Mouse (Mus musculus) midbrain, embryonic 15.5 days (tissue): ENCODE measurements around the gene Zbtb8b. TPM values are rescaled to one million over a fixed set of nuclear protein-coding genes. Genes with fewer than 3 reads are reported as not detected.

Experiments
- ATAC-seq: fragments of 200-750 bp; cut with Nextera tagmentation; replicated peaks from 2 replicates; pipeline ENCODE4 v1.8.0; 2017; ENCODE audit warnings: moderate TSS enrichment
- H3K27ac ChIP-seq: fragments of 300-500 bp; sonication (generic); 2 replicates; pipeline ENCODE4 v1.5.1; 2015; ENCODE audit warnings: mild to moderate bottlenecking, inconsistent platforms
- H3K27me3 ChIP-seq: fragments of 300-500 bp; sonication (generic); replicated peaks from 2 replicates; pipeline ENCODE4 v1.6.1; 2015; ENCODE audit warnings: inconsistent platforms
- H3K36me3 ChIP-seq: fragments of 300-500 bp; sonication (generic); replicated peaks from 2 replicates; pipeline ENCODE4 v1.6.1; 2015; ENCODE audit warnings: inconsistent platforms
- H3K4me1 ChIP-seq: fragments of 300-500 bp; sonication (generic); 2 replicates; pipeline ENCODE4 v1.6.1; 2015; ENCODE audit warnings: inconsistent platforms
- H3K4me2 ChIP-seq: fragments of 300-500 bp; sonication (generic); 2 replicates; pipeline ENCODE4 v1.6.1; 2015; ENCODE audit warnings: inconsistent platforms, mild to moderate bottlenecking, moderate library complexity
- H3K4me3 ChIP-seq: fragments of 300-500 bp; sonication (generic); 2 replicates; pipeline ENCODE4 v1.5.1; 2015; ENCODE audit warnings: mild to moderate bottlenecking, inconsistent platforms
- H3K9ac ChIP-seq: fragments of 300-500 bp; sonication (generic); 2 replicates; pipeline ENCODE4 v1.6.1; 2015; ENCODE audit warnings: mild to moderate bottlenecking, inconsistent platforms
- H3K9me3 ChIP-seq: fragments of 300-500 bp; sonication (generic); 2 replicates; pipeline ENCODE4 v1.6.1; 2016; ENCODE audit warnings: inconsistent platforms
- WGBS: fragments of 180-500 bp; shearing (Covaris S2); methylation state at CpG from one replicate; pipeline ENCODE4 v1.1.7; 2015; ENCODE audit warnings: mixed read lengths; 5-methylcytosine and 5-hydroxymethylcytosine counted together
- polyA plus RNA-seq: library from polyadenylated mRNA; unstranded; fragments of >200 nt; fragmentation: Nextera tagmentation; extraction: Ambion mirVana; gene quantifications from 2 replicates; pipeline ENCODE4 v1.2.1, GENCODE M21; 2015

The Zbtb8b gene
- polyA plus RNA-seq, 1 experiment from 2014 or later, result 19.8 TPM

DNA sequence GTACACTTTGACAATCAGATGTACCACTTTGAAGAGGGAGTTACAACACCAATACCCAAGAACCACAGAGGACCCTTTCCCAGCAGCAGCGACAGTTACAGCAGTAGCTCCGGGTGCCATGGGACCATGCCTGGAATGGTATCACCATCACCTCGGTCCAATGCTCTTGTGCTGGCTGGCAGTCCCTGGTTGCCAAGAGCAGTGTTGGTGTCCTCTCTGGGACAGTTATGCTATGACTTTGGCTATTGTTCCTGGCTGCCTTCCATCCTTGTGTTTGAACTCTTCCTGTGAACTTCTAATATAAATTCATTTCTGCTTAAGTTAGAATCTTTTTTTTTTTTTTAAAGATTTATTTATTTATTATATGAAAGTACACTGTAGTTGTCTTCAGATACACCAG lies 57.1 kb downstream of the Zbtb8b start:
- Histone ChIP-seq H3K36me3 (no peaks in the 10 kb centered on the region), H3K9ac (no peak overlapping the region), H3K27me3 (0 out of 2 replicates have a peak, but pooled peaks cover 7% of the 10 kb centered on the region), H3K27ac (no peak overlapping the region), H3K4me3 (no peak overlapping the region), H3K9me3 (no peaks in the 10 kb centered on the region), H3K4me2 (no peak overlapping the region), H3K4me1 (no peaks in the 10 kb centered on the region)
- no peak for ATAC-seq
- WGBS, result 94% methylated on average over 3 of the region's 3 CpGs

DNA sequence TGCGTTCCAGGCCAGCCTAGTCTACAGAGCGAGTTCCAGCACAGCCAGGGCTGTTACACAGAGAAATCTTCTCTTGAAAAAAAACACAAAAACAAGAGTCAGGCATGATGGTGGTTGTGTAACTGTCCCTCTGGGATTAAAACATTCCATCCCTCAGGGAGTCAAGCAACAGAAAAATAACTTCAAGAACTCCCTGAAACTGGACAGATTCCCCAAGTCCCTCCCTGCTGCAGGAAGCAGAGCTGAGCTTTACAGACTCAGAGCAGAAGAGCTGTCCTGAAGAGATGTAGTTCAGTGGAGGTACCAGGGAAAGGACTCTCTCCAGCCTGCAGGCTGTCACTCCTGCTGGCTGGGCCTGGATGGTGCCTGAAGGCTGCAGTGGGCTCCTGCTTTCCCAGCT lies 58.2 kb downstream of the Zbtb8b start:
- H3K4me2 ChIP-seq, result no peak overlapping the region
- no peak for ATAC-seq
- WGBS, result 92% methylated on average over 2 of the region's 2 CpGs
- no peak overlapping the region for H3K9ac ChIP-seq
- H3K27ac ChIP-seq, result no peak overlapping the region
- 0 out of 2 replicates have a peak, but pooled peaks cover 8% of the 10 kb centered on the region for H3K4me1 ChIP-seq
- 0 out of 2 replicates have a peak, but pooled peaks cover 7% of the 10 kb centered on the region for H3K27me3 ChIP-seq
- H3K4me3 ChIP-seq, result no peak overlapping the region
- no peaks in the 10 kb centered on the region for H3K36me3 ChIP-seq
- H3K9me3 ChIP-seq, result no peaks in the 10 kb centered on the region

DNA sequence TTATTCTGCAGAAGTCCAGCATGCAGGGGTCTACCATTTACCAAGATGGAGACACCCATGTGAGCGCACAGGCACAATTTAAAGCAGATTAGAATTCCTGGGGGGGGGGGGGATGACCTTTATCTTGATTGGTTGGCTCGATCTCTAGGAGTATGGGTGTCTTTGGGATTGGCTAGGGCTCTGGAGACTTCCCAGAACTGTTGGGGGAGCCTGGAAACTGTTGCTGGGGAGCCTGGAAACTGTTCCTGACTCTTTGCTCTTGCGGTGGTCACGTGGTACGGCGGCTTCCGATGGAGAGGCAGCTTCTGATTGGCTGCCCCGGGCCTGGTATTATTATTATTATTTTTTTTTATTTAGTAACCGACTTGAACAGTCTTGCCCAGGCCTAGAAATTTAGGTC lies 58.6 kb downstream of the Zbtb8b start:
- H3K9me3 ChIP-seq, result no peaks in the 10 kb centered on the region
- H3K36me3 ChIP-seq, result no peaks in the 10 kb centered on the region
- H3K4me3 ChIP-seq, result no peak overlapping the region
- no peak overlapping the region for H3K9ac ChIP-seq
- H3K27ac ChIP-seq, result no peak overlapping the region
- peaks cover 8% of the 10 kb centered on the region; the same call in 1 of the 2 replicates for H3K4me1 ChIP-seq
- WGBS, result 91% methylated on average over 9 of the region's 9 CpGs
- H3K4me2 ChIP-seq, result no peak overlapping the region
- ATAC-seq, result no peak
- 0 out of 2 replicates have a peak, but pooled peaks cover 7% of the 10 kb centered on the region for H3K27me3 ChIP-seq

- ATAC-seq, result no peak
These were observed 59.5 kb downstream of the Zbtb8b start for GRCm38 (mm10) chr4:129381148-129381547.

GRCm38 (mm10) chr4:129379805-129380204 lies 60.8 kb downstream of the Zbtb8b start:
- H3K36me3 ChIP-seq, result no peaks in the 10 kb centered on the region
- no peaks in the 10 kb centered on the region for H3K9me3 ChIP-seq
- no peak overlapping the region for H3K27ac ChIP-seq
- no peak overlapping the region for H3K9ac ChIP-seq
- H3K27me3 ChIP-seq, result 0 out of 2 replicates have a peak, but pooled peaks cover 7% of the 10 kb centered on the region
- ATAC-seq, result no peak
- no peak overlapping the region for H3K4me3 ChIP-seq
- 78% methylated on average over 3 of the region's 3 CpGs for WGBS
- no peak overlapping the region for H3K4me2 ChIP-seq
- H3K4me1 ChIP-seq, result peaks cover 27% of the 10 kb centered on the region

More at GRCm38 (mm10) chr4:129381148-129381547, 59.5 kb downstream of the Zbtb8b start:
- H3K9me3 ChIP-seq, result no peaks in the 10 kb centered on the region
- 80% methylated on average over 8 of the region's 8 CpGs for WGBS
- no peak overlapping the region for H3K27ac ChIP-seq
- H3K27me3 ChIP-seq, result 0 out of 2 replicates have a peak, but pooled peaks cover 7% of the 10 kb centered on the region
- H3K36me3 ChIP-seq, result no peaks in the 10 kb centered on the region
- H3K4me1 ChIP-seq, result peaks cover 16% of the 10 kb centered on the region
- no peak overlapping the region for H3K4me2 ChIP-seq
- no peak overlapping the region for H3K9ac ChIP-seq
- no peak overlapping the region for H3K4me3 ChIP-seq

GRCm38 (mm10) chr4:129377601-129378390 lies 62.9 kb downstream of the Zbtb8b start, which contains the start of gene Zbtb8a:
Zbtb8a (minus strand) TSS chr4:129378116.
- peaks cover 37% of the 10 kb centered on the region for H3K4me1 ChIP-seq
- 0 out of 2 replicates have a peak, but pooled peaks cover 7% of the 10 kb centered on the region for H3K27me3 ChIP-seq
- peak within 1 kb of the TSS; percentile 65 for H3K9ac ChIP-seq
- H3K4me2 ChIP-seq, result peak within 1 kb of the TSS; percentile 60
- peak; percentile 87 for ATAC-seq
- 2% methylated on average over 48 of the region's 65 CpGs for WGBS
- peak within 1 kb of the TSS; percentile 73 for H3K4me3 ChIP-seq
- peak within 1 kb of the TSS; percentile 82 for H3K27ac ChIP-seq
- no peaks in the 10 kb centered on the region for H3K9me3 ChIP-seq
- no peaks in the 10 kb centered on the region for H3K36me3 ChIP-seq

GRCm38 (mm10) chr4:129376961-129377545 lies 63.6 kb downstream of the Zbtb8b start:
- H3K4me3 ChIP-seq, result peak overlapping the region; percentile 73
- peak; percentile 58 for ATAC-seq
- H3K9me3 ChIP-seq, result no peaks in the 10 kb centered on the region
- H3K4me1 ChIP-seq, result peaks cover 37% of the 10 kb centered on the region
- no peaks in the 10 kb centered on the region for H3K36me3 ChIP-seq
- H3K4me2 ChIP-seq, result peak overlapping the region; percentile 60
- peak overlapping the region; percentile 82 for H3K27ac ChIP-seq
- under 1% methylated on average over 58 of the region's 68 CpGs for WGBS
- peak overlapping the region; percentile 65 for H3K9ac ChIP-seq
- 0 out of 2 replicates have a peak, but pooled peaks cover 7% of the 10 kb centered on the region for H3K27me3 ChIP-seq

- Histone ChIP-seq H3K27me3 (0 out of 2 replicates have a peak, but pooled peaks cover 7% of the 10 kb centered on the region), H3K4me2 (no peak overlapping the region), H3K36me3 (no peaks in the 10 kb centered on the region), H3K9me3 (no peaks in the 10 kb centered on the region), H3K4me3 (no peak overlapping the region), H3K27ac (no peak overlapping the region), H3K4me1 (peaks cover 37% of the 10 kb centered on the region), H3K9ac (no peak overlapping the region)
- no peak for ATAC-seq
- WGBS, result 77% methylated on average over 5 of the region's 5 CpGs
These were observed 64.8 kb downstream of the Zbtb8b start for GRCm38 (mm10) chr4:129375821-129376220.

Other genes starting within 250 kb of the Zbtb8b start
- gene C77080, start 179.4 kb downstream of the Zbtb8b start, polyA plus RNA-seq, result 9.4 and 9.7 TPM in 2 replicates
- gene Sync, start 153.2 kb downstream of the Zbtb8b start, polyA plus RNA-seq, result 0.50 and 0.86 TPM in 2 replicates
- 260 and 271 TPM in 2 replicates for gene Rbbp4, start 105.5 kb downstream of the Zbtb8b start, polyA plus RNA-seq
- 19.9 and 21.1 TPM in 2 replicates for gene Zbtb8os, start 105.2 kb downstream of the Zbtb8b start, polyA plus RNA-seq
- 20.4 and 21.5 TPM in 2 replicates for gene Zbtb8a, start 62.7 kb downstream of the Zbtb8b start, polyA plus RNA-seq
- 38.6 and 39.9 TPM in 2 replicates for gene Bsdc1, start 20.7 kb upstream of the Zbtb8b start, polyA plus RNA-seq
- 0.49 and 0.52 TPM in 2 replicates for gene Tssk3, start 50.2 kb upstream of the Zbtb8b start, polyA plus RNA-seq
- gene Fam229a, start 50.3 kb upstream of the Zbtb8b start, polyA plus RNA-seq, result 0.56 TPM in 1 of 2 replicates, not detected in the other
- 1,751 and 1,836 TPM in 2 replicates for gene Marcksl1, start 72.7 kb upstream of the Zbtb8b start, polyA plus RNA-seq
- 86.1 and 99.3 TPM in 2 replicates for gene Hdac1, start 101.9 kb upstream of the Zbtb8b start, polyA plus RNA-seq
- 12.5 and 13.5 TPM in 2 replicates for gene Lck, start 132.8 kb upstream of the Zbtb8b start, polyA plus RNA-seq
- gene Fam167b, start 137.7 kb upstream of the Zbtb8b start, polyA plus RNA-seq, result 0.31 TPM in 1 of 2 replicates, not detected in the other
- gene Eif3i, start 159.8 kb upstream of the Zbtb8b start, polyA plus RNA-seq, result 195 and 208 TPM in 2 replicates
- 198 and 199 TPM in 2 replicates for gene Tmem234, start 159.8 kb upstream of the Zbtb8b start, polyA plus RNA-seq
- gene Dcdc2b, start 173.4 kb upstream of the Zbtb8b start, polyA plus RNA-seq, result 4.2 and 4.6 TPM in 2 replicates
- 27.0 and 33.0 TPM in 2 replicates for gene Iqcc, start 178.2 kb upstream of the Zbtb8b start, polyA plus RNA-seq
- 166 and 173 TPM in 2 replicates for gene Ccdc28b, start 183.1 kb upstream of the Zbtb8b start, polyA plus RNA-seq
- 52.7 and 59.2 TPM in 2 replicates for gene Txlna, start 200.2 kb upstream of the Zbtb8b start, polyA plus RNA-seq
- 18.9 and 19.5 TPM in 2 replicates for gene Kpna6, start 231.9 kb upstream of the Zbtb8b start, polyA plus RNA-seq